Mouse (Mus musculus) myocyte (in vitro differentiated cells): Measurements from ENCODE around the gene Wdr63. TPM values are rescaled to one million over a fixed set of nuclear protein-coding genes. Genes with fewer than 3 reads are reported as not detected.

Experiments
- H3K27me3 ChIP-seq: one replicate; pipeline ENCODE4 v1.6.1; 2011; ENCODE audit not compliant: control insufficient read depth, insufficient read depth, insufficient read length
- H3K36me3 ChIP-seq: one replicate; pipeline ENCODE4 v1.6.1; 2011; ENCODE audit not compliant: control insufficient read depth, insufficient read depth
- H3K4me2 ChIP-seq: one replicate; pipeline ENCODE4 v1.6.1; 2011; ENCODE audit warnings: low read depth, control low read depth
- H3K4me3 ChIP-seq: one replicate; pipeline ENCODE4 v1.5.1; 2011; ENCODE audit warnings: mild to moderate bottlenecking, control low read depth, moderate library complexity
- H3K79me2 ChIP-seq: one replicate; pipeline ENCODE4 v1.6.1; 2011; ENCODE audit not compliant: control insufficient read depth, insufficient read depth
- H3ac ChIP-seq: one replicate; pipeline ENCODE4 v1.6.1; 2011; ENCODE audit not compliant: control insufficient read depth, insufficient read length
- CEBPB ChIP-seq: IDR thresholded peaks from 2 replicates; pipeline ENCODE4 v1.6.1; 2011; ENCODE audit warnings: mild to moderate bottlenecking, moderate library complexity; ENCODE audit not compliant: poor library complexity, insufficient read depth, severe bottlenecking
- E2F4 ChIP-seq: IDR thresholded peaks from one replicate; pipeline ENCODE4 v1.6.1; 2011; ENCODE audit warnings: mild to moderate bottlenecking, control low read depth, moderate library complexity; ENCODE audit not compliant: insufficient read depth
- MAX ChIP-seq: IDR thresholded peaks from one replicate; pipeline ENCODE4 v1.6.1; 2011; ENCODE audit warnings: low read depth, mild to moderate bottlenecking, control low read depth
- MYOD1 ChIP-seq, 3 experiments: IDR thresholded peaks; one replicate each; pipeline ENCODE4 v1.6.1; 2011; ENCODE audit warnings: control low read depth in 2 of 3, low read depth in 2 of 3, mild to moderate bottlenecking in 2 of 3, moderate library complexity in 1 of 3; ENCODE audit not compliant: insufficient read length in 2 of 3, control insufficient read depth in 1 of 3
- MYOG ChIP-seq, 3 experiments: IDR thresholded peaks; one replicate each; pipeline ENCODE4 v1.6.1; 2011; ENCODE audit warnings: control low read depth in 2 of 3, low read depth in 2 of 3, mild to moderate bottlenecking in 2 of 3; ENCODE audit not compliant: insufficient read length in 2 of 3, control insufficient read depth in 1 of 3, insufficient read depth in 1 of 3
- POLR2A ChIP-seq: IDR thresholded peaks from one replicate; pipeline ENCODE4 v1.6.1; 2011; ENCODE audit warnings: low read depth, mild to moderate bottlenecking, control low read depth, moderate library complexity; ENCODE audit not compliant: insufficient read length
- POLR2AphosphoS2 ChIP-seq: IDR thresholded peaks from one replicate; pipeline ENCODE4 v1.6.1; 2011; ENCODE audit warnings: low read depth, control low read depth; ENCODE audit not compliant: insufficient read length
- REST ChIP-seq: IDR thresholded peaks from one replicate; pipeline ENCODE4 v1.6.1; 2011; ENCODE audit warnings: mild to moderate bottlenecking, control low read depth, moderate library complexity; ENCODE audit not compliant: insufficient read depth, insufficient read length
- SRF ChIP-seq: IDR thresholded peaks from one replicate; pipeline ENCODE4 v1.6.1; 2011; ENCODE audit warnings: low read depth; ENCODE audit not compliant: control insufficient read depth, insufficient read length
- TCF12 ChIP-seq: IDR thresholded peaks from one replicate; pipeline ENCODE4 v1.6.1; 2011; ENCODE audit warnings: mild to moderate bottlenecking, control low read depth; ENCODE audit not compliant: poor library complexity, insufficient read depth, severe bottlenecking
- TCF3 ChIP-seq: IDR thresholded peaks from one replicate; pipeline ENCODE4 v1.6.1; 2011; ENCODE audit warnings: low read depth, control low read depth; ENCODE audit not compliant: insufficient read length
- USF1 ChIP-seq: IDR thresholded peaks from one replicate; pipeline ENCODE4 v1.6.1; 2011; ENCODE audit warnings: low read depth, mild to moderate bottlenecking, control low read depth, moderate library complexity
- polyA plus RNA-seq: library from polyadenylated mRNA; unstranded; fragments of >200 nt; fragmentation: generic; extraction: Trizol; gene quantifications from one replicate; pipeline ENCODE4 v1.2.1, GENCODE M21; 2012; ENCODE audit warnings: missing spikeins

The Wdr63 gene
- polyA plus RNA-seq, 1 experiment: 0.10 TPM

DNA sequence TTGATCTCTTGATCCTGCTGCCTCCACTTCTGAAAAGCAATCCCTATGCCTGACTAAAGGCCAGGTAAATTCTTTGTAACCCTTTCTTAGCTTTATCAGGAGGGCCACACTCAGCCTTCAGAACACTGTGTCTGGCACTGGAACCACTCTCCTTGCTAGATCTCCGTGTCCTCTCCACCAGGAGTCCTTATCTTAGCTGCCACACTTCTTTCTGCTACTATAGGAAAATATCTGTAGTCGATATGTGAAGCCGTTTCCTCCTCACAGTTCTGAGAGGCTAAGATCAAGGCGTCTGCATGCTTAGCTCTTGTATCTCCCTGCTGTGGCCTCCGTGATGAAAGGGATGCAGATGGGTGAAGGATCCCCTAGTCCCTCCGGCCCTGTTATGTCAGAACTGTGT, 19.3 kb upstream of the Wdr63 start:
- TF ChIP-seq MYOD1 (IDR thresholded peaks at IDR 0.05; ENCODE audit: control insufficient read depth in 1 of 3, insufficient read length in 2 of 3, low read depth in 2 of 3) (no peak), USF1 (no peak), REST (no peak), POLR2AphosphoS2 (no peak), TCF3 (no peak), CEBPB (no peak), E2F4 (no peak), TCF12 (no peak), MAX (no peak)
- no peaks in the 10 kb centered on the region for H3K27me3 ChIP-seq
- H3ac ChIP-seq: no peak overlapping the region
- no peaks in the 10 kb centered on the region for H3K79me2 ChIP-seq
- no peak overlapping the region for H3K4me3 ChIP-seq
- no peaks in the 10 kb centered on the region for H3K36me3 ChIP-seq
- H3K4me2 ChIP-seq: no peak overlapping the region

GRCm38 (mm10) chr3:146123464-146123825, 15.5 kb upstream of the Wdr63 start:
- no peaks in the 10 kb centered on the region for H3K36me3 ChIP-seq
- TF ChIP-seq SRF (no peak), TCF12 (no peak), MYOG (IDR thresholded peaks at IDR 0.05; ENCODE audit: control insufficient read depth in 1 of 3, insufficient read depth in 1 of 3, insufficient read length in 2 of 3, low read depth in 2 of 3) (no peak), CEBPB (no peak), MYOD1 (IDR thresholded peaks at IDR 0.05; ENCODE audit: control insufficient read depth in 1 of 3, insufficient read length in 2 of 3, low read depth in 2 of 3) (no peak), MAX (no peak), E2F4 (no peak), USF1 (no peak), POLR2AphosphoS2 (no peak), POLR2A (no peak), REST (no peak), TCF3 (no peak)
- H3K4me2 ChIP-seq: no peak overlapping the region
- H3K27me3 ChIP-seq: no peaks in the 10 kb centered on the region
- no peaks in the 10 kb centered on the region for H3K79me2 ChIP-seq
- H3ac ChIP-seq: no peak overlapping the region
- no peak overlapping the region for H3K4me3 ChIP-seq

GRCm38 (mm10) chr3:146122807-146123463, 15.0 kb upstream of the Wdr63 start:
- no peak overlapping the region for H3K4me3 ChIP-seq
- H3K4me2 ChIP-seq: no peak overlapping the region
- H3K27me3 ChIP-seq: no peaks in the 10 kb centered on the region
- TF ChIP-seq MYOD1 (IDR thresholded peaks at IDR 0.05; ENCODE audit: control insufficient read depth in 1 of 3, insufficient read length in 2 of 3, low read depth in 2 of 3) (no peak), CEBPB (no peak), E2F4 (no peak)
- no peak overlapping the region for H3ac ChIP-seq
- no peaks in the 10 kb centered on the region for H3K36me3 ChIP-seq
- H3K79me2 ChIP-seq: no peaks in the 10 kb centered on the region

DNA sequence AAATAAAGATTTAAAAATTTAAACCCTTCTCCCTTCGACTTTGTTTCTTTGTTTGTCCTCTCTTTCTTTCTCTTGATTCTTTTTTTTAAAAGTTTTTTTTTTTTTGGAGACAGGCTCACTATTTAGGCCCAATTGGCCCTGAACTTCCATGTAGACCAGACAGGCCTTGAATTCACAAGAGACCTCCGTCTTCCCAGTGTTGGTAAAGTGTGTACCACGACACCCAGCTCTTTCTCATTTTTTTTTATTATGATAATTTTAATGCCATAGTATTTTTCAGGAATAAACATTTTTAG, 14.1 kb upstream of the Wdr63 start:
- Histone ChIP-seq H3K79me2 (no peaks in the 10 kb centered on the region), H3K4me2 (no peak overlapping the region), H3K36me3 (no peaks in the 10 kb centered on the region), H3ac (no peak overlapping the region), H3K4me3 (no peak overlapping the region), H3K27me3 (no peaks in the 10 kb centered on the region)
- TF ChIP-seq MYOD1 (IDR thresholded peaks at IDR 0.05; ENCODE audit: control insufficient read depth in 1 of 3, insufficient read length in 2 of 3, low read depth in 2 of 3): no peak
- no peak for TF ChIP-seq E2F4
- TF ChIP-seq POLR2AphosphoS2: no peak
- no peak for TF ChIP-seq TCF3
- no peak for TF ChIP-seq REST
- no peak for TF ChIP-seq SRF
- TF ChIP-seq MYOG (IDR thresholded peaks at IDR 0.05; ENCODE audit: control insufficient read depth in 1 of 3, insufficient read depth in 1 of 3, insufficient read length in 2 of 3, low read depth in 2 of 3): no peak
- TF ChIP-seq POLR2A: no peak
- TF ChIP-seq CEBPB: no peak
- TF ChIP-seq USF1: no peak
- TF ChIP-seq TCF12: no peak
- no peak for TF ChIP-seq MAX

DNA sequence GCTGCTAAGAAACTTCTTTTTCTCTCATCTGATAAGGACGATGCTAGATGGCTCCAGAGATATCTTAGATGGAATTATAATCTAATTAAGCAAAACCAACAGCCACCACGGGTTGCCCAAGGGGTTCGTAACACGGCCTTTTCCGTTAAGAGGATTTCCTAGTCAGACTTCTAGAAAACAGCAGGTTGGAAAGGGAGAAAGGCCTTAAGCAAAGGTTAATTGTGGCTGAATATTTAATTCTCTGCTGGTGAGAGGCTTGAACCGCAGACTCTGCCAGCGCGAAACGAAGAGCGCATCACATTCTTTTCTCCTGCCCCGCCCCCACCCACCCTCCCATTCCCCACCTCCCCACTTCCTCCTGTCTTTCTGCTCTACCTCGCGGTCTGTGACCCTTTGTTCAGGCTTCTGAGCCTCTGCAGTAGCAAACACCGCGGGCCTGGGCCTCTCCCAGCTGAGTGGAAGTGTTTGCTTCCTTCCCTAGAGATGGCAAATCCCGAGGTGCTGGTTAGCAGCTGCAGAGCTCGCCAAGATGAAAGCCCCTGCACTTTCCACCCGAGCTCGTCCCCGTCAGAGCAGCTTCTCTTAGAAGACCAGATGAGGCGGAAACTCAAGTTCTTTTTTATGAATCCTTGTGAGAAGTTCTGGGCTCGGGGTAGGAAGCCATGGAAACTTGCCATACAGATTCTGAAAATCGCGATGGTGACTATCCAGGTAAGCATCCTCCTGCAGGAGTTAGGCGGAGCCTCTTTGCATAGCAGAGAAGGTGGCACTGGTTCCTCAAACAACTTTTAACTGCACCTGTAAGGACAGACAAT, 13.6 kb upstream of the Wdr63 start:
- no peaks in the 10 kb centered on the region for H3K79me2 ChIP-seq
- no peak overlapping the region for H3K4me3 ChIP-seq
- no peaks in the 10 kb centered on the region for H3K36me3 ChIP-seq
- H3ac ChIP-seq: no peak overlapping the region
- no peak overlapping the region for H3K4me2 ChIP-seq
- TF ChIP-seq MYOG (IDR thresholded peaks at IDR 0.05; ENCODE audit: control insufficient read depth in 1 of 3, insufficient read depth in 1 of 3, insufficient read length in 2 of 3, low read depth in 2 of 3): no peak
- TF ChIP-seq TCF3: no peak
- TF ChIP-seq MAX: no peak
- TF ChIP-seq USF1: no peak
- no peak for TF ChIP-seq POLR2AphosphoS2
- no peak for TF ChIP-seq CEBPB
- no peak for TF ChIP-seq SRF
- no peak for TF ChIP-seq POLR2A
- TF ChIP-seq REST: no peak
- TF ChIP-seq MYOD1 (IDR thresholded peaks at IDR 0.05; ENCODE audit: control insufficient read depth in 1 of 3, insufficient read length in 2 of 3, low read depth in 2 of 3): no peak
- TF ChIP-seq TCF12: no peak
- TF ChIP-seq E2F4: no peak
- H3K27me3 ChIP-seq: no peaks in the 10 kb centered on the region
